Mouse (Mus musculus) limb, embryonic 14.5 days (tissue): ENCODE measurements around the gene Ngf. TPM values are rescaled to one million over a fixed set of nuclear protein-coding genes. Genes with fewer than 3 reads are reported as not detected.

Experiments used
- ATAC-seq: fragments of 200-750 bp; cut with Nextera tagmentation; 2 replicates; pipeline ENCODE4 v1.8.0; 2017; ENCODE audit warnings: low read depth, moderate number of reproducible peaks, moderate TSS enrichment; ENCODE audit not compliant: low FRiP score
- DNase-seq: peaks from one replicate; pipeline ENCODE4 v3.0.0-alpha.2; 2015; ENCODE audit warnings: low spot score
- H3K27ac ChIP-seq: fragments of 300-500 bp; sonication (generic); replicated peaks from 2 replicates; pipeline ENCODE4 v1.5.1; 2014; ENCODE audit warnings: low read depth, mild to moderate bottlenecking, low read length, moderate library complexity, mixed read lengths
- H3K27me3 ChIP-seq: fragments of 300-500 bp; sonication (generic); 2 replicates; pipeline ENCODE4 v1.6.1; 2014; ENCODE audit warnings: low read length, mixed read lengths; ENCODE audit not compliant: control insufficient read depth, insufficient read depth
- H3K36me3 ChIP-seq: fragments of 300-500 bp; sonication (generic); 2 replicates; pipeline ENCODE4 v1.6.1; 2014; ENCODE audit warnings: mild to moderate bottlenecking, low read length, moderate library complexity, mixed read lengths; ENCODE audit not compliant: control insufficient read depth, insufficient read depth
- H3K4me1 ChIP-seq: fragments of 300-500 bp; sonication (generic); 2 replicates; pipeline ENCODE4 v1.6.1; 2014; ENCODE audit warnings: antibody characterized with exemption, low read length, mixed read lengths; ENCODE audit not compliant: control insufficient read depth, insufficient read depth
- H3K4me2 ChIP-seq: fragments of 300-500 bp; sonication (generic); replicated peaks from 2 replicates; pipeline ENCODE4 v1.6.1; 2014; ENCODE audit warnings: low read depth, mild to moderate bottlenecking, low read length, moderate library complexity; ENCODE audit not compliant: severe bottlenecking
- H3K4me3 ChIP-seq: fragments of 300-500 bp; sonication (generic); replicated peaks from 2 replicates; pipeline ENCODE4 v1.5.1; 2014; ENCODE audit warnings: low read length
- H3K9ac ChIP-seq: fragments of 300-500 bp; sonication (generic); 2 replicates; pipeline ENCODE4 v1.6.1; 2014; ENCODE audit warnings: mild to moderate bottlenecking, low read depth, low read length, moderate library complexity; ENCODE audit not compliant: severe bottlenecking
- H3K9me3 ChIP-seq: fragments of 300-500 bp; sonication (generic); 2 replicates; pipeline ENCODE4 v1.6.1; 2016; ENCODE audit warnings: low read length; ENCODE audit not compliant: control insufficient read depth
- POLR2A ChIP-seq: fragments of 200-500 bp; IDR thresholded peaks from 2 replicates; pipeline ENCODE4 v1.8.0; 2012; ENCODE audit warnings: inconsistent platforms, mild to moderate bottlenecking, moderate library complexity, borderline replicate concordance; ENCODE audit not compliant: insufficient read depth, insufficient read length; ENCODE audit errors: extremely low read depth
- WGBS: fragments of 180-500 bp; shearing (Covaris S2); extraction: QIAGEN DNeasy Blood & Tissue Kit; methylation state at CpG from one replicate; pipeline ENCODE4 v1.1.7; 2014; 5-methylcytosine and 5-hydroxymethylcytosine counted together
- polyA plus RNA-seq, 2 experiments: library from polyadenylated mRNA; depleted of rRNA in 1 of 2; stranded (reverse) in 1 of 2; unstranded in 1 of 2; fragments of >200 nt; fragmentation: Nextera tagmentation in 1 of 2; extraction: Ambion mirVana in 1 of 2; gene quantifications; 2 replicates each; pipeline versions ENCODE4 v1.2.1 to v1.2.3; 2012 to 2014

Ngf gene
- polyA plus RNA-seq, 2 experiments: 14.6 to 42.0 TPM

DNA sequence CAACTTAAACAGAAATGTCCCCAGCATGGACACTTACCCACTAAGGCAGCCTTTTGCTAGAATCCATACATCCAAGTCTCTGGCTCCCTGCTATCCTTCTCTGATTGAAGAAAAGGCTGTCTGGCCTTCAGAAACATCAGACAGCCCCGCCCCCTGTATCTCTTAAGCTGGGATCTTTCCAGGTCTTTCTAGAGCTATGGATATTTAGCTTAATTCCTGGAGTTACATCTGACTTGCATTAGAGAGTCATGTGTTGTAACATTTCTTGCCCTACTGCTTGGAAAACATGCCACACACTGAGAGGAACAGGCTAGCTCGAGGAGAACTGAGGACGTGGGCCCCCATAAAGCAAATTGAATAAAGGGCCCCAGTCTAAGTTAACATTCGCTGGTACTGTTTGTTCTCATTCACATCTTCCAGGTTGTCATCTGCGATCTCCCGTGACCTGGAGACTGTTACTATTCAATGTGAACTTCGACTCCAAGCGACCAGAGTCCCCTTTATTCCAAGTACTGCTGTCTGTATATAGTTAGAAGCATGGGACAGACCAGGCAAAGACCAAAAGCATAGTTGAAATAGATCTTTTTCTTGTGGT, 38.0 kb downstream of the Ngf start:
- 49% methylated on average over 8 of the region's 8 CpGs for WGBS

DNA sequence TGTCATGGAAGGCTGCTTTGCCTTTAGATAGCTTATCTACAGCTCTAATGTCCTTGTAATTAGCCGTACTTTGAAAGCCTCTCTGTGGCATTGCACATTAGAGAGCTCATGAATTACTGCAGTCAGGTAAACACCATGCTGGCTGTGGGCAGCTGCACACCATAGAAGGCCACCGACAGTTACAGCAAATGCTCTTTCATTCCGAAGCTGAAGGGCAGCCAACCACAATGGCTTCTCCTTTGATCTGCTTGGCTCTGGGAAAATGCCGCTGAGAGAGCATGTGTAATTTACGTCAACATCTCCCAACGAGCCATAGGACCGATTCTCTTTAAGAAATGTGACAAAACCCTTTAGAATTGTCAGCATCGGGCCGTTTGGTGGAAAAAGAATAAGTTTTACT, 38.7 kb downstream of the Ngf start:
- peaks cover 37% of the 10 kb centered on the region for H3K4me1 ChIP-seq
- no peaks in the 10 kb centered on the region for H3K9me3 ChIP-seq
- H3K27ac ChIP-seq: no peak overlapping the region
- WGBS: 31% methylated on average over 9 of the region's 9 CpGs
- no peaks in the 10 kb centered on the region for H3K27me3 ChIP-seq
- H3K9ac ChIP-seq: no peak overlapping the region
- DNase-seq (no peak), ATAC-seq (no peak)
- no peak overlapping the region for H3K4me2 ChIP-seq
- no peaks in the 10 kb centered on the region for H3K36me3 ChIP-seq
- no peak overlapping the region for H3K4me3 ChIP-seq
- no peak for TF ChIP-seq POLR2A

More for the DNA sequence above, 38.0 kb downstream of the Ngf start:
- Histone ChIP-seq H3K4me2 (no peak overlapping the region), H3K4me1 (peaks cover 37% of the 10 kb centered on the region), H3K36me3 (no peaks in the 10 kb centered on the region), H3K9me3 (no peaks in the 10 kb centered on the region), H3K27ac (no peak overlapping the region), H3K27me3 (no peaks in the 10 kb centered on the region), H3K4me3 (no peak overlapping the region), H3K9ac (no peak overlapping the region)
- no peak for TF ChIP-seq POLR2A
- ATAC-seq (no peak), DNase-seq (peak; percentile 66)

DNA sequence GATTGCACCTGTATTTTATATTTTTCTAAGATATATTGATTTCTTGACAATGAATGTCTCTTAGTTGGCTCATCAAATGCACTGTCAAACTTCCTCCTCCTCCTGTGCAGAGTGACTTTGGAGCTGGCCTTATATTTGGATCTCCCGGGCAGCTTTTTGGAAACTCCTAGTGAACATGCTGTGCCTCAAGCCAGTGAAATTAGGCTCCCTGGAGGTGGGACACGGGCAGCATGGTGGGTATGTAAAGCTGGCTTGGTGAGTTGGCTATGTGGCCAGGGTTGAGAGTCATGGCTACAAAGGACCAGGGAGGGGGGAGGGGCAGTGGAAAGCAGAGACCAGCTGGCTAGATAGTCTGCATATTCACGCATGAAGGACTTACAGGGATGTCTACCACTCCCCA, 39.9 kb downstream of the Ngf start:
- Histone ChIP-seq H3K36me3 (no peaks in the 10 kb centered on the region), H3K9me3 (no peaks in the 10 kb centered on the region), H3K27me3 (no peaks in the 10 kb centered on the region), H3K4me3 (no peak overlapping the region), H3K27ac (no peak overlapping the region), H3K9ac (no peak overlapping the region), H3K4me2 (no peak overlapping the region), H3K4me1 (peaks cover 37% of the 10 kb centered on the region)
- 75% methylated on average over 3 of the region's 3 CpGs for WGBS
- no peak for ATAC-seq
- no peak for DNase-seq
- TF ChIP-seq POLR2A: no peak

DNA sequence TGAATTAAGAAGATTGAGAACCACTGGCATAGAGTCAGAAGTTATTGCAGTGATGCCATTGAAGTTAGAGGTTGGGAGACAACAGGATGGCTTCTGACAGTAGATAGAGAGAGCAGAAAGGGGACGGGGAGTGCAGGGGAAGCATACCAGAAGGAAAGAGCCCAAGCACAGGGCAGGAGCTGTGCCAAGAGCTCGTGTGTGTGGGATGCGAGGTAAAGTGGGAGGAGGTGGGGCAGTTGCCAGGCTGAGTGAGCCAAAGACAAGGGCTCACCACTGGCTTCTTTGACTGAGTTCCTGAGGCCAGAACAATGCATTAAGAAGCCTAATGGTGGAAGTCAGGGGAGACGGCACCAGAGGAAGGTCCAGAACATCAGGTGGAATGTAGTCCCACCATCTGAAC, 47.2 kb downstream of the Ngf start:
- Histone ChIP-seq H3K27ac (no peak overlapping the region), H3K36me3 (no peaks in the 10 kb centered on the region), H3K9me3 (no peaks in the 10 kb centered on the region), H3K4me3 (no peak overlapping the region), H3K9ac (no peak overlapping the region), H3K27me3 (no peaks in the 10 kb centered on the region), H3K4me2 (no peak overlapping the region), H3K4me1 (peaks cover 10% of the 10 kb centered on the region)
- 88% methylated on average over 4 of the region's 4 CpGs for WGBS
- DNase-seq (no peak), ATAC-seq (no peak)
- no peak for TF ChIP-seq POLR2A

DNA sequence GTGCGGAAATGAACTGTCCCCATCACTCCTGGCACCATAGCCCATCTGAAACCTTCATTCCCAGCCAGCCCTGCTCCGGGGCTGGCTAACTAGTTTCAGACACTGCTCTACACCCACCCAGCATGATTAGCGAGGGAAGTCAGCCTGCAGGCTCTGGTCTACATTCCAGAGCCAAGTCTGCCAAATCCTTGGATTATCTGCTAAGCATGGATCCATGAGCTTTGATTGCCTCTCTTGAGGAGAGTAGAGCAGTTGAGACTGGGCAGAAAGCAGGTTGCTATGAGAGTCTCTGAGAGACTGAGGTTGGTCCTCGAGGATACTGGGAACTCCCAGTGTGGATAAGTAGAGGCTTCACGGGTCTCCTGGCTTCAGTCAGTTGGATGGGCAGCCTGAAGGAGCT, 51.3 kb downstream of the Ngf start:
- DNase-seq: no peak
- H3K4me3 ChIP-seq: no peak overlapping the region
- TF ChIP-seq POLR2A: no peak
- no peaks in the 10 kb centered on the region for H3K36me3 ChIP-seq
- no peak overlapping the region for H3K4me2 ChIP-seq
- H3K9ac ChIP-seq: no peak overlapping the region
- no peaks in the 10 kb centered on the region for H3K9me3 ChIP-seq
- H3K27me3 ChIP-seq: no peaks in the 10 kb centered on the region
- no peak for ATAC-seq
- no peak overlapping the region for H3K27ac ChIP-seq
- WGBS: 44% methylated on average over 5 of the region's 5 CpGs
- peaks cover 24% of the 10 kb centered on the region for H3K4me1 ChIP-seq

DNA sequence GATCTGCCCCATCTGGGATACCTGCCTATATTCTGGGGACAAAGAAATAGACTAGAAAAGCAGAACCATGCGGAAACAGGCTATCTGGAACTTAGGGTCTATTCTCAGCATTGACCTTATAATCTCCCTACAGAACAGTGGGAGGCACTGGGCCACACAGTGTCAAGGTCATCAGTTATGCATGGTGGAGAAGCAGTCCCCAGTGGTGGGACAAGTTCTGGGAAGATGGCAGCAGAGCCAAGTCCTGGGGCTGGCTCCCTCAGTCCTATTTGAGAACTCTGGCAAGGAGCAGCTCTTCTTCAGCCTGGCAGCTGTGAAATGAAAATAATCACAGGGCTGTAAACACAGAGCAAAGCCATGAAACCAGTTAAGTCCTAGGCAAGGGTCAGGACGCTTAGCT, 54.0 kb downstream of the Ngf start:
- Histone ChIP-seq H3K4me3 (no peak overlapping the region), H3K9me3 (no peaks in the 10 kb centered on the region), H3K4me1 (peaks cover 38% of the 10 kb centered on the region), H3K27ac (no peak overlapping the region), H3K9ac (no peak overlapping the region), H3K27me3 (no peaks in the 10 kb centered on the region), H3K36me3 (no peaks in the 10 kb centered on the region), H3K4me2 (no peak overlapping the region)
- ATAC-seq (no peak), DNase-seq (no peak)
- 87% methylated on average over 2 of the region's 2 CpGs for WGBS
- TF ChIP-seq POLR2A: no peak
